Mouse (Mus musculus): ENCODE results near the gene Selenok. TPM values are rescaled to one million over a fixed set of nuclear protein-coding genes. Genes with fewer than 3 reads are reported as not detected.

Gene Selenok
- total and polyA plus RNA-seq, 3 experiments, result 49.8 to 71.1 TPM; not detected in 1

- no peaks in the 10 kb centered on the region for H3K79me2 ChIP-seq (ENCODE audit: control insufficient read depth, insufficient read depth, low read length, poor library complexity)
- no peaks in the 10 kb centered on the region; a peak in 1 of 4 replicates for H3K27me3 ChIP-seq (ENCODE audit: control insufficient read depth in 1 of 2, insufficient read depth in 2 of 2, low read length in 2 of 2)
- no peaks in the 10 kb centered on the region for H3K4me1 ChIP-seq (ENCODE audit: control insufficient read depth in 1 of 2, insufficient read depth in 2 of 2, low read length in 2 of 2)
- H3K9me3 ChIP-seq (replicated peaks; ENCODE audit: insufficient read depth, low read length), result no peaks in the 10 kb centered on the region
- H3K27ac ChIP-seq (ENCODE audit: control insufficient read depth, low read depth, low read length), result no peak overlapping the region
- no peak for DNase-seq (ENCODE audit: low read depth, low spot score)
- no peak overlapping the region for H3K9ac ChIP-seq (ENCODE audit: control insufficient read depth, low read depth, low read length, poor library complexity, severe bottlenecking)
- no peak overlapping the region for H3K4me3 ChIP-seq (ENCODE audit: control insufficient read depth in 1 of 2, insufficient read depth in 1 of 2, low read depth in 2 of 2, low read length in 2 of 2)
- H3K36me3 ChIP-seq (ENCODE audit: control insufficient read depth in 1 of 2, insufficient read depth in 2 of 2, low read length in 2 of 2), result peaks cover 0 to under 1% of the 10 kb centered on the region in 2 experiments; a peak in 1 of 4 replicates
- TF ChIP-seq SMC3 (IDR thresholded peaks at IDR 0.05; ENCODE audit: low read depth, low read length) (no peak), TBP (IDR thresholded peaks at IDR 0.05; ENCODE audit: low read depth, low read length) (no peak), GABPA (IDR thresholded peaks at IDR 0.05; ENCODE audit: low read depth, low read length) (no peak), MXI1 (IDR thresholded peaks at IDR 0.05; ENCODE audit: low read depth, low read length) (no peak), MEF2A (IDR thresholded peaks at IDR 0.05; ENCODE audit: extremely low read depth, insufficient replicate concordance, low read depth, low read length, poor library complexity, severe bottlenecking) (no peak), TCF12 (IDR thresholded peaks at IDR 0.05; ENCODE audit: low read depth, low read length) (no peak), NELFE (IDR thresholded peaks at IDR 0.05; ENCODE audit: low read depth, low read length) (no peak), BHLHE40 (IDR thresholded peaks at IDR 0.05; ENCODE audit: borderline replicate concordance, low read depth, low read length) (no peak), CTCF (IDR thresholded peaks at IDR 0.05 in 2 of 3, conservative IDR thresholded peaks at IDR 0.05 in 1 of 3; ENCODE audit: control insufficient read depth in 1 of 3, insufficient read depth in 1 of 3, low read depth in 2 of 3, low read length in 3 of 3, poor library complexity in 1 of 3, severe bottlenecking in 1 of 3) (no peak), E2F4 (IDR thresholded peaks at IDR 0.05; ENCODE audit: borderline replicate concordance, low read depth, low read length) (no peak), JUND (IDR thresholded peaks at IDR 0.05; ENCODE audit: low read depth, low read length) (no peak), TAL1 (IDR thresholded peaks at IDR 0.05; ENCODE audit: low read length) (no peak), CHD2 (IDR thresholded peaks at IDR 0.05; ENCODE audit: low read length) (no peak)
Measured at GRCm38 (mm10) chr14:30019375-30019774, 51.3 kb downstream of the Selenok start.

DNA sequence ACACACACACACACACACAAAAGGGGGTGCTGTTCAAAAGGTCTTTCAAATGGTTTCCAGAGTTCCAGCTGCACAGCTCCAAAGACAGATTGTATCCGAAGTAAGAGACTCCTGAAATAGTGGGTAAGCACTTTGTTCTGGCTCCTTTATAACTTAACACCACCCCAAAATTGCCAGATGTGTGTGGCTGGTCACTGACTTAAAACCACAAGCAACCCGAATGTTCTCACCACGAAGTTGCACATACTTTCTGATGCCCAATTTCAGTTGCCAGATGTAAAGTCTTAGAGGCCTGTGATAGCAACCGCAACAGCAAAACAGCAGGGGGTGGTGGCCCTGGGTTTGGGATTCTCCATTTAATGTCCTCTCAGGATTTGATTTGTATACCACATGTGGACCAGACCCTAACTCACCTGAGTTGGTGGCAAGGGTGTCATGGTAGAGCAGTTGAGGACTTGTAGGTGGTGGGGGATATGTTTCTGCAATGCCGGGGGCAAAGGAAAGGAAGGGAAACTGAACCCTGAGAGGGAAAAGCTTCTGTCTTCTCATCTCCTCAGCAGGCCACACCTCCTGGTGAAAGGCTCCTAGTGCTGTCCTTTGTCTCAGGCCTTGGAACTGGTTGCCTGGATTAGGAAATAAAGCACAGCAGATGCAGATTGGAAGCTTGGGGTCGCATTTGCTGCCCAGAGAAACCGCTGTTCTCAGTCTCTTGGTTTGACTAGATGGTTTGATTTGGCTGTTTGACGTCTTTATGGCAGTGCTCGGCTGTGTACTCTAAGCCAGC, 51.9 kb downstream of the Selenok start:
- H3K79me2 ChIP-seq (ENCODE audit: control insufficient read depth, insufficient read depth, low read length, poor library complexity), result no peaks in the 10 kb centered on the region
- TF ChIP-seq CHD2 (IDR thresholded peaks at IDR 0.05; ENCODE audit: low read length) (no peak), GATA1 (IDR thresholded peaks at IDR 0.05; ENCODE audit: low read depth, low read length) (no peak), ZC3H11A (IDR thresholded peaks at IDR 0.05; ENCODE audit: low read depth, low read length) (no peak), NRF1 (IDR thresholded peaks at IDR 0.05; ENCODE audit: insufficient read depth, low read depth, low read length, poor library complexity, severe bottlenecking) (no peak), MAX (IDR thresholded peaks at IDR 0.05; ENCODE audit: low read length) (no peak), CTCF (IDR thresholded peaks at IDR 0.05 in 2 of 3, conservative IDR thresholded peaks at IDR 0.05 in 1 of 3; ENCODE audit: control insufficient read depth in 1 of 3, insufficient read depth in 1 of 3, low read depth in 2 of 3, low read length in 3 of 3, poor library complexity in 1 of 3, severe bottlenecking in 1 of 3) (no peak), ZKSCAN1 (IDR thresholded peaks at IDR 0.05; ENCODE audit: low read depth, low read length) (no peak), RCOR1 (IDR thresholded peaks at IDR 0.05; ENCODE audit: low read depth, low read length) (no peak)
- H3K4me1 ChIP-seq (ENCODE audit: control insufficient read depth in 1 of 2, insufficient read depth in 2 of 2, low read length in 2 of 2), result peaks cover under 1 to 4% of the 10 kb centered on the region in 2 experiments; a peak in 3 of 4 replicates
- H3K9ac ChIP-seq (ENCODE audit: control insufficient read depth, low read depth, low read length, poor library complexity, severe bottlenecking), result no peak overlapping the region
- H3K27ac ChIP-seq (ENCODE audit: control insufficient read depth, low read depth, low read length), result no peak overlapping the region
- H3K9me3 ChIP-seq (replicated peaks; ENCODE audit: insufficient read depth, low read length), result no peaks in the 10 kb centered on the region
- H3K36me3 ChIP-seq (ENCODE audit: control insufficient read depth in 1 of 2, insufficient read depth in 2 of 2, low read length in 2 of 2), result peaks cover 0 to 6% of the 10 kb centered on the region in 2 experiments; a peak in 2 of 4 replicates
- no peaks in the 10 kb centered on the region; a peak in 1 of 4 replicates for H3K27me3 ChIP-seq (ENCODE audit: control insufficient read depth in 1 of 2, insufficient read depth in 2 of 2, low read length in 2 of 2)
- no peak for DNase-seq (ENCODE audit: low read depth, low spot score)
- H3K4me3 ChIP-seq (ENCODE audit: control insufficient read depth in 1 of 2, insufficient read depth in 1 of 2, low read depth in 2 of 2, low read length in 2 of 2), result no peak overlapping the region

Data from MEL (cell line).